Mouse (Mus musculus): Measurements from ENCODE around the gene Lrrc55. TPM values are rescaled to one million over a fixed set of nuclear protein-coding genes. Genes with fewer than 3 reads are reported as not detected.

Lrrc55 gene
- polyA plus RNA-seq, 1 experiment from 2014 or later, result 0.81 TPM

- no peak overlapping the region for H3K4me3 ChIP-seq (ENCODE audit: low read depth, low read length)
- 12% methylated on average over 1 of the region's 1 CpGs for WGBS
- H3K4me1 ChIP-seq (replicated peaks; ENCODE audit: control insufficient read depth, insufficient read depth, low read length), result peaks cover 5% of the 10 kb centered on the region; the same call in 1 of the 2 replicates
- H3K4me2 ChIP-seq (ENCODE audit: low read depth, low read length, severe bottlenecking), result no peak overlapping the region
- no peak overlapping the region for H3K9ac ChIP-seq (ENCODE audit: low read length)
- H3K27ac ChIP-seq (ENCODE audit: low read depth, low read length), result no peak overlapping the region
- DNase-seq (ENCODE audit: low spot score) (no peak), ATAC-seq (replicated peaks; ENCODE audit: low FRiP score) (no peak)
- no peaks in the 10 kb centered on the region for H3K27me3 ChIP-seq (ENCODE audit: control insufficient read depth, insufficient read depth, low read length)
- no peaks in the 10 kb centered on the region for H3K9me3 ChIP-seq (ENCODE audit: control insufficient read depth, low read length)
- H3K36me3 ChIP-seq (ENCODE audit: control insufficient read depth, insufficient read depth, low read length), result no peaks in the 10 kb centered on the region
Observed at GRCm38 (mm10) chr2:85131724-85132123, 65.3 kb downstream of the Lrrc55 start.

GRCm38 (mm10) chr2:85131226-85131625 is 65.8 kb downstream of the Lrrc55 start:
- Histone ChIP-seq H3K9ac (ENCODE audit: low read length) (no peak overlapping the region), H3K27ac (ENCODE audit: low read depth, low read length) (no peak overlapping the region), H3K4me3 (ENCODE audit: low read depth, low read length) (no peak overlapping the region), H3K36me3 (ENCODE audit: control insufficient read depth, insufficient read depth, low read length) (no peaks in the 10 kb centered on the region), H3K4me1 (replicated peaks; ENCODE audit: control insufficient read depth, insufficient read depth, low read length) (peaks cover 5% of the 10 kb centered on the region; the same call in 1 of the 2 replicates), H3K4me2 (ENCODE audit: low read depth, low read length, severe bottlenecking) (no peak overlapping the region), H3K27me3 (ENCODE audit: control insufficient read depth, insufficient read depth, low read length) (no peaks in the 10 kb centered on the region), H3K9me3 (ENCODE audit: control insufficient read depth, low read length) (no peaks in the 10 kb centered on the region)
- ATAC-seq (replicated peaks; ENCODE audit: low FRiP score) (no peak), DNase-seq (ENCODE audit: low spot score) (no peak)
- WGBS, result 15% methylated on average over 2 of the region's 2 CpGs

GRCm38 (mm10) chr2:85129496-85129971 is 67.5 kb downstream of the Lrrc55 start:
- Histone ChIP-seq H3K27me3 (ENCODE audit: control insufficient read depth, insufficient read depth, low read length) (no peaks in the 10 kb centered on the region), H3K9me3 (ENCODE audit: control insufficient read depth, low read length) (no peaks in the 10 kb centered on the region), H3K36me3 (ENCODE audit: control insufficient read depth, insufficient read depth, low read length) (no peaks in the 10 kb centered on the region), H3K9ac (ENCODE audit: low read length) (no peak overlapping the region), H3K4me1 (replicated peaks; ENCODE audit: control insufficient read depth, insufficient read depth, low read length) (peaks cover 5% of the 10 kb centered on the region; the same call in 1 of the 2 replicates), H3K4me3 (ENCODE audit: low read depth, low read length) (no peak overlapping the region), H3K4me2 (ENCODE audit: low read depth, low read length, severe bottlenecking) (no peak overlapping the region), H3K27ac (ENCODE audit: low read depth, low read length) (no peak overlapping the region)
- DNase-seq (ENCODE audit: low spot score) (no peak), ATAC-seq (replicated peaks; ENCODE audit: low FRiP score) (no peak)
- WGBS, result 50% methylated on average over 6 of the region's 6 CpGs

- Histone ChIP-seq H3K4me3 (ENCODE audit: low read depth, low read length) (no peak overlapping the region), H3K27ac (ENCODE audit: low read depth, low read length) (no peak overlapping the region), H3K9ac (ENCODE audit: low read length) (no peak overlapping the region), H3K27me3 (ENCODE audit: control insufficient read depth, insufficient read depth, low read length) (no peaks in the 10 kb centered on the region), H3K9me3 (ENCODE audit: control insufficient read depth, low read length) (no peaks in the 10 kb centered on the region), H3K4me2 (ENCODE audit: low read depth, low read length, severe bottlenecking) (no peak overlapping the region), H3K36me3 (ENCODE audit: control insufficient read depth, insufficient read depth, low read length) (no peaks in the 10 kb centered on the region), H3K4me1 (replicated peaks; ENCODE audit: control insufficient read depth, insufficient read depth, low read length) (no peaks in the 10 kb centered on the region)
- 38% methylated on average over 1 of the region's 1 CpGs for WGBS
- ATAC-seq (replicated peaks; ENCODE audit: low FRiP score) (peak; percentile 88), DNase-seq (ENCODE audit: low spot score) (peak; percentile 76)
Observed at GRCm38 (mm10) chr2:85123869-85124535, 73.0 kb downstream of the Lrrc55 start.

- no peak for DNase-seq (ENCODE audit: low spot score)
- 33% methylated on average over 5 of the region's 5 CpGs for WGBS
- H3K27ac ChIP-seq (ENCODE audit: low read depth, low read length), result no peak overlapping the region
- no peaks in the 10 kb centered on the region for H3K4me1 ChIP-seq (replicated peaks; ENCODE audit: control insufficient read depth, insufficient read depth, low read length)
- no peak overlapping the region for H3K9ac ChIP-seq (ENCODE audit: low read length)
- H3K27me3 ChIP-seq (ENCODE audit: control insufficient read depth, insufficient read depth, low read length), result no peaks in the 10 kb centered on the region
- no peaks in the 10 kb centered on the region for H3K9me3 ChIP-seq (ENCODE audit: control insufficient read depth, low read length)
- H3K36me3 ChIP-seq (ENCODE audit: control insufficient read depth, insufficient read depth, low read length), result no peaks in the 10 kb centered on the region
- peak; percentile 83 for ATAC-seq (replicated peaks; ENCODE audit: low FRiP score)
- H3K4me3 ChIP-seq (ENCODE audit: low read depth, low read length), result no peak overlapping the region
- no peak overlapping the region for H3K4me2 ChIP-seq (ENCODE audit: low read depth, low read length, severe bottlenecking)
Observed at GRCm38 (mm10) chr2:85123187-85123868, 73.7 kb downstream of the Lrrc55 start.

Other genes with a start within 250 kb of the Lrrc55 start
- gene Prg2, start 216.7 kb downstream of the Lrrc55 start, polyA plus RNA-seq (2014; fragmentation: Nextera tagmentation; extraction: Ambion mirVana), result not detected in 2 replicates
- not detected in 2 replicates for gene Prg3, start 209.0 kb downstream of the Lrrc55 start, polyA plus RNA-seq (2014; fragmentation: Nextera tagmentation; extraction: Ambion mirVana)
- gene Ssrp1, start 160.0 kb downstream of the Lrrc55 start, polyA plus RNA-seq (2014; fragmentation: Nextera tagmentation; extraction: Ambion mirVana), result 375 and 413 TPM in 2 replicates
- gene P2rx3, start 159.7 kb downstream of the Lrrc55 start, polyA plus RNA-seq (2014; fragmentation: Nextera tagmentation; extraction: Ambion mirVana), result 1.6 and 1.9 TPM in 2 replicates
- gene Tnks1bp1, start 149.2 kb downstream of the Lrrc55 start, polyA plus RNA-seq (2014; fragmentation: Nextera tagmentation; extraction: Ambion mirVana), result 10.0 and 10.2 TPM in 2 replicates
- gene Aplnr, start 61.0 kb downstream of the Lrrc55 start, polyA plus RNA-seq (2014; fragmentation: Nextera tagmentation; extraction: Ambion mirVana), result 30.0 and 34.1 TPM in 2 replicates
- not detected in 2 replicates for gene Olfr987, start 142.1 kb upstream of the Lrrc55 start, polyA plus RNA-seq (2014; fragmentation: Nextera tagmentation; extraction: Ambion mirVana)
- not detected in 2 replicates for gene Olfr988, start 166.0 kb upstream of the Lrrc55 start, polyA plus RNA-seq (2014; fragmentation: Nextera tagmentation; extraction: Ambion mirVana)
- gene Olfr992, start 212.3 kb upstream of the Lrrc55 start, polyA plus RNA-seq (2014; fragmentation: Nextera tagmentation; extraction: Ambion mirVana), result not detected in 2 replicates
- not detected in 2 replicates for gene Olfr993, start 217.7 kb upstream of the Lrrc55 start, polyA plus RNA-seq (2014; fragmentation: Nextera tagmentation; extraction: Ambion mirVana)
- not detected in 2 replicates for gene Olfr994, start 239.3 kb upstream of the Lrrc55 start, polyA plus RNA-seq (2014; fragmentation: Nextera tagmentation; extraction: Ambion mirVana)
- gene Olfr995, start 246.4 kb upstream of the Lrrc55 start, polyA plus RNA-seq (2014; fragmentation: Nextera tagmentation; extraction: Ambion mirVana), result not detected in 2 replicates